Mouse (Mus musculus): ENCODE data around the gene Ush2a.

- TF ChIP-seq CTCF (IDR thresholded peaks at IDR 0.05) (no peak), POLR2A (IDR thresholded peaks at IDR 0.05; ENCODE audit: insufficient read depth, low read depth, low read length) (no peak), EP300 (IDR thresholded peaks at IDR 0.05; ENCODE audit: insufficient read depth, low read depth, low read length) (no peak)
These were observed 434.5 kb downstream of the Ush2a start for GRCm38 (mm10) chr1:188696295-188696694.
